Mouse (Mus musculus) retina, postnatal 7 days (tissue): ENCODE data around the gene Fkbp14.

Source experiments
- DNase-seq: peaks from one replicate; pipeline ENCODE4 v3.0.0-alpha.2; 2012; ENCODE audit warnings: low read depth, low spot score

Fkbp14 gene

GRCm38 (mm10) chr6:54548314-54549019, 48.6 kb downstream of the Fkbp14 start:
- no peak for DNase-seq

GRCm38 (mm10) chr6:54543646-54544045, 53.5 kb downstream of the Fkbp14 start:
- no peak for DNase-seq

- no peak for DNase-seq
Observed at GRCm38 (mm10) chr6:54542836-54543235, 54.3 kb downstream of the Fkbp14 start.

- DNase-seq = peak; percentile 82
Observed at GRCm38 (mm10) chr6:54540252-54540887, 56.7 kb downstream of the Fkbp14 start.

- DNase-seq = no peak
Observed at GRCm38 (mm10) chr6:54539396-54539795, 57.7 kb downstream of the Fkbp14 start.

- no peak for DNase-seq
Observed at GRCm38 (mm10) chr6:54538773-54539173, 58.3 kb downstream of the Fkbp14 start.

- DNase-seq = no peak
Observed at GRCm38 (mm10) chr6:54537053-54537452, 60.1 kb downstream of the Fkbp14 start.

GRCm38 (mm10) chr6:54535485-54535884, 61.6 kb downstream of the Fkbp14 start:
- DNase-seq = no peak

- no peak for DNase-seq
Observed at GRCm38 (mm10) chr6:54531048-54531481, 66.0 kb downstream of the Fkbp14 start.

- no peak for DNase-seq
Observed at GRCm38 (mm10) chr6:54530182-54530581, 66.9 kb downstream of the Fkbp14 start.

- no peak for DNase-seq
Observed at GRCm38 (mm10) chr6:54528666-54529065, 68.4 kb downstream of the Fkbp14 start.
